Mouse (Mus musculus): ENCODE data around the gene Ppp3ca.

Ppp3ca gene

GRCm38 (mm10) chr3:136670110-136670359 is at the start of gene Ppp3ca:
TSS of gene Ppp3ca (plus strand) at chr3:136670124.
- DNase-seq (ENCODE audit: low spot score), result no peak

GRCm38 (mm10) chr3:136640544-136641230 is 29.2 kb upstream of the Ppp3ca start:
- no peak for DNase-seq (ENCODE audit: low spot score)

- DNase-seq (ENCODE audit: low spot score), result no peak
Observed at GRCm38 (mm10) chr3:136650966-136651365, 19.0 kb upstream of the Ppp3ca start.

GRCm38 (mm10) chr3:136651496-136651895 is 18.4 kb upstream of the Ppp3ca start:
- no peak for DNase-seq (ENCODE audit: low spot score)

GRCm38 (mm10) chr3:136656460-136657035 is 13.4 kb upstream of the Ppp3ca start:
- no peak for DNase-seq (ENCODE audit: low spot score)

GRCm38 (mm10) chr3:136658681-136659080 is 11.2 kb upstream of the Ppp3ca start:
- no peak for DNase-seq (ENCODE audit: low spot score)

GRCm38 (mm10) chr3:136665119-136665518 is 4.8 kb upstream of the Ppp3ca start:
- DNase-seq (ENCODE audit: low spot score), result no peak

- peak; percentile 79 for DNase-seq (ENCODE audit: low spot score)
Observed at GRCm38 (mm10) chr3:136668072-136668471, 1.9 kb upstream of the Ppp3ca start.

- peak; percentile 97 for DNase-seq (ENCODE audit: low spot score)
Observed at GRCm38 (mm10) chr3:136669231-136670109, 454 bp upstream of the Ppp3ca start.

GRCm38 (mm10) chr3:136670360-136671131 is 622 bp downstream of the Ppp3ca start:
- peak; percentile 63 for DNase-seq (ENCODE audit: low spot score)

- peak; percentile 87 for DNase-seq (ENCODE audit: low spot score)
Observed at GRCm38 (mm10) chr3:136671161-136671939, 1.4 kb downstream of the Ppp3ca start.

- DNase-seq (ENCODE audit: low spot score), result peak; percentile 19
Observed at GRCm38 (mm10) chr3:136671940-136672278, 2.0 kb downstream of the Ppp3ca start.

- DNase-seq (ENCODE audit: low spot score), result no peak
Observed at GRCm38 (mm10) chr3:136672870-136673269, 2.9 kb downstream of the Ppp3ca start.

GRCm38 (mm10) chr3:136673363-136673762 is 3.4 kb downstream of the Ppp3ca start:
- no peak for DNase-seq (ENCODE audit: low spot score)

- DNase-seq (ENCODE audit: low spot score), result no peak
Observed at GRCm38 (mm10) chr3:136674486-136674885, 4.6 kb downstream of the Ppp3ca start.

- no peak for DNase-seq (ENCODE audit: low spot score)
Observed at GRCm38 (mm10) chr3:136676991-136677390, 7.1 kb downstream of the Ppp3ca start.

GRCm38 (mm10) chr3:136678386-136678785 is 8.5 kb downstream of the Ppp3ca start:
- no peak for DNase-seq (ENCODE audit: low spot score)

- DNase-seq (ENCODE audit: low spot score), result no peak
Observed at GRCm38 (mm10) chr3:136679903-136680491, 10.1 kb downstream of the Ppp3ca start.

- DNase-seq (ENCODE audit: low spot score), result no peak
Observed at GRCm38 (mm10) chr3:136682242-136682641, 12.3 kb downstream of the Ppp3ca start.

GRCm38 (mm10) chr3:136684191-136684958 is 14.5 kb downstream of the Ppp3ca start:
- DNase-seq (ENCODE audit: low spot score), result no peak

Data from MN1 (cell line).